Mouse (Mus musculus): ENCODE data around the gene Metap1.

The Metap1 gene

GRCm38 (mm10) chr3:138452169-138452568 lies 37.1 kb downstream of the Metap1 start:
- DNase-seq (ENCODE audit: low read depth, low spot score): no peak

- DNase-seq (ENCODE audit: low read depth, low spot score): no peak
These were observed 41.0 kb downstream of the Metap1 start for GRCm38 (mm10) chr3:138448077-138448860.

- DNase-seq (ENCODE audit: low read depth, low spot score): no peak
These were observed 45.9 kb downstream of the Metap1 start for GRCm38 (mm10) chr3:138443465-138443771.

- DNase-seq (ENCODE audit: low read depth, low spot score): peak; percentile 82
These were observed 46.5 kb downstream of the Metap1 start, which contains the start of gene Adh5 for GRCm38 (mm10) chr3:138442612-138443464. Gene Adh5, plus strand, starts transcription at chr3:138443093.

- DNase-seq (ENCODE audit: low read depth, low spot score): no peak
These were observed 47.1 kb downstream of the Metap1 start for GRCm38 (mm10) chr3:138442203-138442602.

GRCm38 (mm10) chr3:138438716-138439115 lies 50.6 kb downstream of the Metap1 start:
- DNase-seq (ENCODE audit: low read depth, low spot score): no peak

GRCm38 (mm10) chr3:138431835-138432234 lies 57.5 kb downstream of the Metap1 start:
- DNase-seq (ENCODE audit: low read depth, low spot score): no peak

GRCm38 (mm10) chr3:138430360-138430976 lies 58.8 kb downstream of the Metap1 start:
- no peak for DNase-seq (ENCODE audit: low read depth, low spot score)

- DNase-seq (ENCODE audit: low read depth, low spot score): no peak
These were observed 65.1 kb downstream of the Metap1 start for GRCm38 (mm10) chr3:138424247-138424646.

- DNase-seq (ENCODE audit: low read depth, low spot score): no peak
These were observed 65.7 kb downstream of the Metap1 start for GRCm38 (mm10) chr3:138423664-138424063.

- no peak for DNase-seq (ENCODE audit: low read depth, low spot score)
These were observed 68.9 kb downstream of the Metap1 start for GRCm38 (mm10) chr3:138420385-138420784.

- DNase-seq (ENCODE audit: low read depth, low spot score): no peak
These were observed 69.9 kb downstream of the Metap1 start for GRCm38 (mm10) chr3:138419369-138419768.

- DNase-seq (ENCODE audit: low read depth, low spot score): no peak
These were observed 74.1 kb downstream of the Metap1 start, which contains the start of gene Adh4 for GRCm38 (mm10) chr3:138415121-138415690. Gene Adh4, plus strand, starts transcription at chr3:138415466.

GRCm38 (mm10) chr3:138410211-138410610 lies 79.1 kb downstream of the Metap1 start:
- DNase-seq (ENCODE audit: low read depth, low spot score): no peak

- DNase-seq (ENCODE audit: low read depth, low spot score): no peak
These were observed 79.7 kb downstream of the Metap1 start for GRCm38 (mm10) chr3:138409585-138409984.

All from WW6 (cell line).